Mouse (Mus musculus) mesoderm, embryonic 11.5 days (tissue): ENCODE measurements around the gene Crlf3.
A peak's percentile ranks its signal among the peaks of the same experiment; 100 is the strongest.

ENCODE experiments used
- DNase-seq: peaks from one replicate; pipeline ENCODE4 v3.0.0-alpha.2; 2012; ENCODE audit warnings: low read depth, low spot score

Crlf3 gene

GRCm38 (mm10) chr11:80080826-80081728, at the start of gene Crlf3:
Crlf3 (minus strand) TSS chr11:80080991.
- DNase-seq = peak; percentile 94

GRCm38 (mm10) chr11:80116411-80116810, 35.6 kb upstream of the Crlf3 start:
- no peak for DNase-seq

GRCm38 (mm10) chr11:80104407-80104806, 23.6 kb upstream of the Crlf3 start:
- no peak for DNase-seq

- DNase-seq = no peak
Measured at GRCm38 (mm10) chr11:80101298-80101697, 20.5 kb upstream of the Crlf3 start.

- DNase-seq = no peak
Measured at GRCm38 (mm10) chr11:80098444-80099056, 17.8 kb upstream of the Crlf3 start.

GRCm38 (mm10) chr11:80090555-80091164, 9.9 kb upstream of the Crlf3 start:
- DNase-seq = no peak

- peak; percentile 9 for DNase-seq
Measured at GRCm38 (mm10) chr11:80089817-80090214, 9.0 kb upstream of the Crlf3 start.

GRCm38 (mm10) chr11:80088917-80089816, 8.4 kb upstream of the Crlf3 start, which contains the start of gene Atad5:
Atad5 (plus strand) TSS chr11:80089400.
- DNase-seq = peak; percentile 90

GRCm38 (mm10) chr11:80086844-80087243, 6.1 kb upstream of the Crlf3 start:
- peak; percentile 90 for DNase-seq

- DNase-seq = no peak
Measured at GRCm38 (mm10) chr11:80085356-80086055, 4.7 kb upstream of the Crlf3 start.

GRCm38 (mm10) chr11:80081786-80082319, 1.1 kb upstream of the Crlf3 start:
- no peak for DNase-seq

GRCm38 (mm10) chr11:80080381-80080825, 388 bp downstream of the Crlf3 start:
- DNase-seq = no peak

GRCm38 (mm10) chr11:80079751-80080150, 1.0 kb downstream of the Crlf3 start:
- no peak for DNase-seq

- DNase-seq = no peak
Measured at GRCm38 (mm10) chr11:80078831-80079230, 2.0 kb downstream of the Crlf3 start.

- DNase-seq = no peak
Measured at GRCm38 (mm10) chr11:80077784-80078545, 2.8 kb downstream of the Crlf3 start.

GRCm38 (mm10) chr11:80075608-80076277, 5.0 kb downstream of the Crlf3 start:
- DNase-seq = no peak

GRCm38 (mm10) chr11:80072365-80072764, 8.4 kb downstream of the Crlf3 start:
- no peak for DNase-seq

- no peak for DNase-seq
Measured at GRCm38 (mm10) chr11:80071039-80071438, 9.8 kb downstream of the Crlf3 start.

- DNase-seq = no peak
Measured at GRCm38 (mm10) chr11:80069815-80070214, 11.0 kb downstream of the Crlf3 start.
